Mouse (Mus musculus) spleen, adult 12 weeks (tissue): ENCODE results near the gene Peg10.
"Not testable (repeated sequence)": the region's sequence is repeated elsewhere in the genome, so short reads cannot be mapped to it uniquely, and the experiment has no call there.

ENCODE experiments used
- DNase-seq: peaks from one replicate; pipeline ENCODE4 v3.0.0; 2022; ENCODE audit warnings: low spot score

Peg10 gene

GRCm38 (mm10) chr6:4749091-4749490 is 2.0 kb downstream of the Peg10 start:
- DNase-seq: peak; percentile 83

DNA sequence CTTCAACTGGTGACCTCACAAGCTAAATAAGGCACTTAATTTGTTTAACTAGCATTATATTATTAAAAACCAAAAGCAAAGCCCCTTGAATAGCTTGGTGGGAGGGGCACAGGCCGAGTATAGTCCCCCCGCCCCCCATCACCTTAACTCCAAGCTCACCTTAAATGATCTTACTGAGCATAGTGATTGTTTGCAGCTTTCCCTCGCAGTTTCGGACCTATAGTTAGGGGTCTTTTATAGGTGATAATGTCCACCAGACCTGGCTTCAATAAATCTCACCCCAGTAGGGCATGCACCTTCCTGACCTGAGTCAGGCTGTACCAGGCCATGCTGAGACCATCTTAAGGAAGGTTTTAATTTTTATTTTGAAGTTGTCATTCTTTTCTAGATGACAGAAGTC is 4.2 kb downstream of the Peg10 start:
- DNase-seq: no peak

GRCm38 (mm10) chr6:4754286-4754685 is 7.2 kb downstream of the Peg10 start:
- DNase-seq: no peak

- no peak for DNase-seq
These were observed 7.8 kb downstream of the Peg10 start for GRCm38 (mm10) chr6:4754886-4755285.

DNA sequence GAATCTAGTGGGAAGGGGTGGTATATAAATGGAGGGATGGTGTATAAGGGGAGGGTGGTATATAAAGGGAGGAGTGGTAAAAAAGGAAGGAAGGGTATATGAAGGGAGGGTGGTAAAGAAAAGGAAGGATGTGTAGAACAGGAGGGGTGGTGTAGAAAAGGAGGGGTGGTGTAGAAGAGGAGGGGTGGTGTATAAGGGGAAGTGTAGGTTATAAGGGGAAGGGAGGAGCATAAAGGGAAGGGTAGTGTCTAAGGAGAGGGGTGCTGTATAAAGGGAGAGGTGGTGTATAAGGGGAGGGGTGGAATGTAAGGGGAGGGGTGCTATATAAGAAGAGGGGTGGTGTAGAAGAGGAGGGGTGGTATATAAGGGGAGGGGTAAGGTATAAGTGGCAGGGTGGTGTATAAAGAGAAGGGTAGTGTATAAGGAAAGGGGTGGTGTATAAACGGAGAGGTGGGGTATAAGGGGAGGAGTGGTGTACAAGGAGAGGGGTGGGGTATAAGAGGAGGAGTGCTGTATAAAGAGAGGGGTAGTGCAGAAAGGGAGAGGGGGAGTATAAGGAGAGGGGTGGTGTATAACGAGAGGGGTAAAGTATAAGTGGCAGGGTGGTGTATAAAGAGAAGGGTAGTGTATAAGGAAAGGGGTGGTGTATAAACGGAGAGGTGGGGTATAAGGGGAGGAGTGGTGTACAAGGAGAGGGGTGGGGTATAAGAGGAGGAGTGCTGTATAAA is 14.5 kb downstream of the Peg10 start:
- DNase-seq: not testable (repeated sequence)

- no peak for DNase-seq
These were observed 15.1 kb downstream of the Peg10 start for GRCm38 (mm10) chr6:4762252-4762651.

GRCm38 (mm10) chr6:4796281-4796680 is 49.2 kb downstream of the Peg10 start:
- no peak for DNase-seq

- DNase-seq: not testable (repeated sequence)
These were observed 50.2 kb downstream of the Peg10 start for GRCm38 (mm10) chr6:4797317-4797716.

GRCm38 (mm10) chr6:4798382-4798781 is 51.3 kb downstream of the Peg10 start:
- no peak for DNase-seq

GRCm38 (mm10) chr6:4799359-4799758 is 52.3 kb downstream of the Peg10 start:
- no peak for DNase-seq

GRCm38 (mm10) chr6:4806981-4807380 is 59.9 kb downstream of the Peg10 start:
- no peak for DNase-seq
